Mouse (Mus musculus) frontal cortex, adult 2 months (tissue): ENCODE results near the gene Gpr85. TPM values are rescaled to one million over a fixed set of nuclear protein-coding genes. Genes with fewer than 3 reads are reported as not detected.
A peak's percentile ranks its signal among the peaks of the same experiment; 100 is the strongest.
"Not testable (repeated sequence)": the region's sequence is repeated elsewhere in the genome, so short reads cannot be mapped to it uniquely, and the experiment has no call there.

Experiments used
- DNase-seq, 2 experiments: peaks; one replicate each; pipeline ENCODE4 v3.0.0; 2022; ENCODE audit warnings: low spot score in 1 of 2; ENCODE audit errors: extremely low spot score in 1 of 2
- polyA plus RNA-seq: library from polyadenylated mRNA; depleted of rRNA; stranded (reverse); fragments of >200 nt; gene quantifications from 2 replicates; pipeline ENCODE4 v1.2.3, GENCODE M21; 2012; rRNA removed

Gene Gpr85
- polyA plus RNA-seq, result 29.7 and 31.4 TPM in 2 replicates

- peak; percentile 21 to 66 for DNase-seq
Measured at GRCm38 (mm10) chr6:13839345-13840054, at the start of gene Gpr85. Gpr85 (minus strand) TSS chr6:13839942.

- no peak for DNase-seq
Measured at GRCm38 (mm10) chr6:13884877-13885592, 45.3 kb upstream of the Gpr85 start.

GRCm38 (mm10) chr6:13882919-13883318, 43.2 kb upstream of the Gpr85 start:
- no peak for DNase-seq

- no peak for DNase-seq
Measured at GRCm38 (mm10) chr6:13873959-13874358, 34.2 kb upstream of the Gpr85 start.

- peak in 1 of 2 experiments; percentile 12 for DNase-seq
Measured at GRCm38 (mm10) chr6:13872076-13872475, 32.3 kb upstream of the Gpr85 start.

GRCm38 (mm10) chr6:13871625-13871958, 31.9 kb upstream of the Gpr85 start:
- DNase-seq, result no peak

- peak; percentile 87 to 96 for DNase-seq
Measured at GRCm38 (mm10) chr6:13870919-13871624, 31.3 kb upstream of the Gpr85 start, which contains the start of gene 2610001J05Rik. 2610001J05Rik (minus strand) TSS chr6:13871518.

GRCm38 (mm10) chr6:13870289-13870741, 30.6 kb upstream of the Gpr85 start:
- DNase-seq, result peak in 1 of 2 experiments; percentile 11

- no peak for DNase-seq
Measured at GRCm38 (mm10) chr6:13860596-13860995, 20.9 kb upstream of the Gpr85 start.

GRCm38 (mm10) chr6:13859877-13860585, 20.3 kb upstream of the Gpr85 start:
- no peak for DNase-seq

GRCm38 (mm10) chr6:13854230-13854629, 14.5 kb upstream of the Gpr85 start:
- DNase-seq, result no peak

- DNase-seq, result no peak
Measured at GRCm38 (mm10) chr6:13853244-13853643, 13.5 kb upstream of the Gpr85 start.

GRCm38 (mm10) chr6:13846031-13846430, 6.3 kb upstream of the Gpr85 start:
- not testable (repeated sequence) for DNase-seq

- peak; percentile 52 to 83 for DNase-seq
Measured at GRCm38 (mm10) chr6:13838677-13839344, 931 bp downstream of the Gpr85 start.

- DNase-seq, result peak; percentile 24 to 52
Measured at GRCm38 (mm10) chr6:13837916-13838676, 1.6 kb downstream of the Gpr85 start.

- DNase-seq, result peak in 1 of 2 experiments; percentile 31
Measured at GRCm38 (mm10) chr6:13836967-13837570, 2.7 kb downstream of the Gpr85 start.

- DNase-seq, result peak; percentile 21 to 65
Measured at GRCm38 (mm10) chr6:13835720-13836665, 3.7 kb downstream of the Gpr85 start.

- DNase-seq, result no peak
Measured at GRCm38 (mm10) chr6:13832770-13833169, 7.0 kb downstream of the Gpr85 start.
